Mouse (Mus musculus): ENCODE measurements around the gene Cox4i1. TPM values are rescaled to one million over a fixed set of nuclear protein-coding genes. Genes with fewer than 3 reads are reported as not detected.
A peak's percentile ranks its signal among the peaks of the same experiment; 100 is the strongest.

Gene Cox4i1
- polyA plus RNA-seq (2012; rRNA removed), result 2,746 and 2,917 TPM in 2 replicates

DNA sequence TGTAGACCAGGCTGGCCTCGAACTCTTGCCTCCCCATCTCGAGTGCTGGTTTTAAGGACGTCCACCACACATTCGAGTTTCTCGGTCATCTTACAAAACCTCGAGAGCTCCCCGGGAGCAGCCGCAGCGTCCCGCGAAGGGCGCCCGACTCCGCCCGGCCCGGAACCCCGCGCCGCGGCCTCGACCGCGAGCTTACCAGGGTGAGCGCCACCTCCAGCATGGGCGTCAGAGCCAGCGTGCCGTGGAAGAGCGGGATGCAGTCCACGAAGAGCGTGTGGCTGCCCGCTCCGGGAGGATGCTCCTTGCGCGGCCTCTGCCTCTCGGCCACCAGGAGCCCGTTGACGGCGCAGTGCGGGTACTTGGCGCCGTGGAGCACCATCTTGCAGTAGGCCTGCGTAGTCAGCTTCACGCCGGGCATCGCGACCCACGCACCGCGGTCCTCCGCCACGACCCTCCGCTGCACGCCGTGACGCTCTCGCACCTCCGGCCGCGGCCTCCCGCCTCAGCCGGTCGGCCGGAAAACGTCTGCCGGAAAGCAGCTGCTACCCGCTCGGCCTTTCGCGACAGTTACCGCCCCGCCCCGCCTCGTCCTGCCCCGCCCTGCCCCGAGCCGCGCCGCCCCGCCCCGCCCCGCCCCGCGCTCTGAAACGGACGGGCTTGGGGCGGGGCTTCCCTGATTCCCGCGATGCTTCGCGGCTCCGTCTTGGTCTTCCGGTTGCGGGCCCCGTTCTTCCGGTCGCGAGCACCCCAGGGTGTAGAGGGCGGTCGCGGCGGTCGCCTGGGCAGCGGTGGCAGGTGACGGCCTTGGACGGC lies at the start of gene Cox4i1, which contains the start of gene Gm27021:
Cox4i1 (plus strand) TSS at position 662 of the 813 bp plus-strand sequence.
Gm27021 (minus strand) TSS at position 519 of the 813 bp plus-strand sequence.
- under 1% methylated on average over 104 of the region's 105 CpGs for WGBS
- TF ChIP-seq POLR2A (IDR thresholded peaks at IDR 0.05; ENCODE audit: borderline replicate concordance, insufficient read depth, low read length) (peak; percentile 99), CTCF (IDR thresholded peaks at IDR 0.05; ENCODE audit: borderline replicate concordance, insufficient read depth, low read depth, low read length) (no peak)
- peak within 1 kb of the TSS; percentile 91 for H3K4me3 ChIP-seq (replicated peaks; ENCODE audit: insufficient read depth, low read depth, low read length)
- H3K27me3 ChIP-seq (ENCODE audit: control insufficient read depth, insufficient read depth, low read length), result no peaks in the 10 kb centered on the region
- DNase-seq, result peak; percentile 90 to 94
- peaks cover 46% of the 10 kb centered on the region for H3K4me1 ChIP-seq (ENCODE audit: control insufficient read depth, insufficient read depth, low read length)
- peak within 1 kb of the TSS; percentile 83 for H3K27ac ChIP-seq (ENCODE audit: insufficient read depth, low read length)

DNA sequence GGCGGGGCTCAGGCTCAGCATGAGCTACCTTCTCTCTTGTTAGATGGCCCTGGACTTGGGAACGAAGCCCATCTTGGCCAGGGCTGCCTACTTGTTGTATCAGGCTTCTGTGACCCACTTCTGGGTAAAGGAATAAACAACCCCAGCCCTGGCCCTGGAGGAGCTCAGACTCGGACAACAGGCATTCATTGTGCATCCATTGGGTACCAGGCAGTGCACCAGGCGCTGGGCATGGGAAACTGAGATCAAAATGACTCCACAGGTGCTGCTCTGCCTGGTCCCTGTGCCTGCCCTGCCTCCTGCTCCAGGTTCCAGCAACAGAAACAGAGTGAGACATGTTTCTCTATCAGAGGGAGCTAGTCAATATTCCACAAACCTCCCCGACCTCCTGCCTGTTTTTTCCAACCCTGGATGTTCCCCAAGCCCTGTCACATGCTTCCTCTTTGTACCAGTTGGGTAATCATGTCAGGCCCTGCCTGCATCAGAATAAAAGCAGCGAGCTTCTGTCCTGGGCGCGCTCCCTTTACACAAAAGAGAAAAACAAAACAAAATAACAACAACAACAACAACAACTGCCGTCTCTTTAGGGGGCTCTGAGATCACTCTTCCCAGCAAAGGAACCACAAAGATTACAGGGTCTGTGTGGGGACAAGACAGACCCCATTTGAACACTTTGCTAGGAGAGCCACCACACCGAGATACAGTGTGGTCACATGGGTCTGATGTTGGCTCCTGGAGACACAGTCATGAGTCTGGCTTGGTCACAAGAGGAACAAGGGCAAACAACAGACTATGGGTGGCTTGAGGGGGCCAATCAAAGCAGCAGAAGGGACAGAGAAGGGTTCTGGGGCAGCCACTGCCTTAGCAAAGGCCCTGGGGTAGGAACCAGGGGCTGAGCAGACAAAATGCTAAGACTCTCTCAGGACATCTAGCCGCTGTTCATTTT lies 48.5 kb upstream of the Cox4i1 start:
- Histone ChIP-seq H3K27ac (ENCODE audit: insufficient read depth, low read length) (peak overlapping the region; percentile 78; the same call in 1 of the 2 replicates), H3K4me1 (ENCODE audit: control insufficient read depth, insufficient read depth, low read length) (no peaks in the 10 kb centered on the region), H3K27me3 (ENCODE audit: control insufficient read depth, insufficient read depth, low read length) (no peaks in the 10 kb centered on the region), H3K4me3 (replicated peaks; ENCODE audit: insufficient read depth, low read depth, low read length) (no peak overlapping the region)
- TF ChIP-seq CTCF (IDR thresholded peaks at IDR 0.05; ENCODE audit: borderline replicate concordance, insufficient read depth, low read depth, low read length) (no peak), POLR2A (IDR thresholded peaks at IDR 0.05; ENCODE audit: borderline replicate concordance, insufficient read depth, low read length) (no peak)
- 58% methylated on average over 11 of the region's 11 CpGs for WGBS
- peak; percentile 28 to 45 for DNase-seq

DNA sequence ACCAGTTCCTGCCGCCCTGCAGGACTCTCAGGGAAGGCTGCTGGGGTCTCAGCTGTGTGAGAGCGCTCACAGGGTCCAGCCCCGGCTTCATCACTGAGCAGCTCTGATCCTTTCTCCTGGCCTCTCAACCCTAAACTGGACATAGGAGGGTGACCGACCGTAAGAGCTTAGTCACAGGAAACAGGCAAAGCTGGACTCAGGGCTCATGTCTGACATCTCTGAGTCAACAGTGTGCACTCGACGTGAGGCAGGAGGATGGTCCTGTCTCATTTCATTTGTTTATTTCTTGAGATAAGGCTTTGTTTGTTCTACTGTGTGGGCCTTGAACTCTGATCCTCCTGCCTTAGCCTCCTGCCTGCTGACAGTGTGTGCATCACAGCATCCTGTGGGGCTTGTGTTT lies 47.6 kb upstream of the Cox4i1 start:
- Histone ChIP-seq H3K4me3 (replicated peaks; ENCODE audit: insufficient read depth, low read depth, low read length) (no peak overlapping the region), H3K4me1 (ENCODE audit: control insufficient read depth, insufficient read depth, low read length) (no peaks in the 10 kb centered on the region), H3K27me3 (ENCODE audit: control insufficient read depth, insufficient read depth, low read length) (no peaks in the 10 kb centered on the region), H3K27ac (ENCODE audit: insufficient read depth, low read length) (peak overlapping the region; percentile 78; the same call in 1 of the 2 replicates)
- no peak for DNase-seq
- no peak for TF ChIP-seq CTCF (IDR thresholded peaks at IDR 0.05; ENCODE audit: borderline replicate concordance, insufficient read depth, low read depth, low read length)
- TF ChIP-seq POLR2A (IDR thresholded peaks at IDR 0.05; ENCODE audit: borderline replicate concordance, insufficient read depth, low read length), result no peak
- 82% methylated on average over 7 of the region's 7 CpGs for WGBS

GRCm38 (mm10) chr8:120622161-120622560 lies 45.9 kb upstream of the Cox4i1 start:
- 86% methylated on average over 14 of the region's 14 CpGs for WGBS
- TF ChIP-seq CTCF (IDR thresholded peaks at IDR 0.05; ENCODE audit: borderline replicate concordance, insufficient read depth, low read depth, low read length) (no peak), POLR2A (IDR thresholded peaks at IDR 0.05; ENCODE audit: borderline replicate concordance, insufficient read depth, low read length) (no peak)
- H3K4me3 ChIP-seq (replicated peaks; ENCODE audit: insufficient read depth, low read depth, low read length), result no peak overlapping the region

DNA sequence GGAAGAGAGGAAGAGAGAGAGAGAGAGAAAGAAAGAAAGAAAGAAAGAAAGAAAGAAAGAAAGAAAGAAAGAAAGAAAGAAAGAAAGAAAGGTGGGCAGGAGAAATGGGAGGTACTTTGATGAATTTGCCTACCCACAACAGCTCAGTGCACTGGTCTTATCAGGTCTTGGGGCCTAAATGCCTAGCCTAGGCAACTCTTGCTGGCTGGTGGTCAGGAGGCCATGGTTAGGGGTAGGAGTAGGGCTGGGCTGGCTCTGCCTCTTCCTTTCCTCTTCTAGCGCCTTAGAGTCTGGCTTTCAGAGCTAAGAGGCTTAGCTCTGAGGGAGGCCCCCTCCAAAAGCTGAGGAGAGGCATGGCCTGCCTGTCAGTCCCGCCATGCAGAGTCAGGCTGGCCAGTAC lies 44.4 kb upstream of the Cox4i1 start:
- no peak for TF ChIP-seq CTCF (IDR thresholded peaks at IDR 0.05; ENCODE audit: borderline replicate concordance, insufficient read depth, low read depth, low read length)
- TF ChIP-seq POLR2A (IDR thresholded peaks at IDR 0.05; ENCODE audit: borderline replicate concordance, insufficient read depth, low read length), result no peak
- WGBS, result 75% methylated on average over 2 of the region's 2 CpGs
- Histone ChIP-seq H3K27me3 (ENCODE audit: control insufficient read depth, insufficient read depth, low read length) (no peaks in the 10 kb centered on the region), H3K4me3 (replicated peaks; ENCODE audit: insufficient read depth, low read depth, low read length) (no peak overlapping the region), H3K4me1 (ENCODE audit: control insufficient read depth, insufficient read depth, low read length) (peaks cover 4% of the 10 kb centered on the region), H3K27ac (ENCODE audit: insufficient read depth, low read length) (no peak overlapping the region)
- DNase-seq, result no peak

More at GRCm38 (mm10) chr8:120622161-120622560, 45.9 kb upstream of the Cox4i1 start:
- Histone ChIP-seq H3K27me3 (ENCODE audit: control insufficient read depth, insufficient read depth, low read length) (no peaks in the 10 kb centered on the region), H3K27ac (ENCODE audit: insufficient read depth, low read length) (no peak overlapping the region), H3K4me1 (ENCODE audit: control insufficient read depth, insufficient read depth, low read length) (peaks cover 3% of the 10 kb centered on the region)
- no peak for DNase-seq

DNA sequence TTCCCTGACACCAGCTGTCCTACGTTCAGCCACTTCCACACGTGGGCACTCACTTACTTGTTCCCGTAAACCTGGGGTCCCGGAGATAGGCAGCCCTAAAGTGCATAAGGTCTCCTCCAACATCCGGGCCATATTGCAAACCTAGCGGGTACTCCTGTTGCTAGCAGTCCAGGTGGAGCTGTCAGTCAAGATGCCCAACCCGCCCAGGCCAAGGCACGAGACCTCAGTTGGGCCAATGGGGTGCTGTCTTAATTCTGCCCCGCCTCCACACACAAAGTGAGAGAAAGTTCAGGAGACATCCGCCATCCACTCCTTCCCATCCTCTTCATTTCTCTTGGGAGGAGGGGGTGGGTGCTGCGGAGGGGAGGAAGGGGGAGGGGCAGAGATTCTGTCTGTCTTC lies 41.6 kb upstream of the Cox4i1 start:
- TF ChIP-seq POLR2A (IDR thresholded peaks at IDR 0.05; ENCODE audit: borderline replicate concordance, insufficient read depth, low read length) (no peak), CTCF (IDR thresholded peaks at IDR 0.05; ENCODE audit: borderline replicate concordance, insufficient read depth, low read depth, low read length) (no peak)
- Histone ChIP-seq H3K4me3 (replicated peaks; ENCODE audit: insufficient read depth, low read depth, low read length) (no peak overlapping the region), H3K4me1 (ENCODE audit: control insufficient read depth, insufficient read depth, low read length) (peaks cover 4% of the 10 kb centered on the region), H3K27ac (ENCODE audit: insufficient read depth, low read length) (no peak overlapping the region), H3K27me3 (ENCODE audit: control insufficient read depth, insufficient read depth, low read length) (no peaks in the 10 kb centered on the region)
- WGBS, result 86% methylated on average over 11 of the region's 11 CpGs
- no peak for DNase-seq

DNA sequence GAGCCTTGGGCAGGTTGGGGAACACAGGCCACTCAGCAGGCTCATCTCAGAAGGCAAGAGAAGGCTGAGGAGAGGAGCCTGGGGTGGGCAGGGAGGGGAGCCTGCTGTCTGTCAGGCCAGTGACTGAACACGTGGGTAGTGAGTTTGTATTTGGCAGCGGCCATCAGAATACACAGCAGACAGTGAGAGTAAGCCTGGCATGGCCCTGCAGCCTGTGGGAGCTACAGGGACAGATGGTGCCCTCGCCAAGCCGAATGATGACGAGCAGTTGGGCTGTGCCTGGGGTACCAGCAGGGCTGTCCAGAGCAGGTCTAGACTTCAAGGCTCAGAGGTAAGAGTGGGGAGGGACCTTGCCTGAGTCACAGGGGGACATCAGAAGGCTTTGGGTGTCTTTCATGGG lies 40.7 kb upstream of the Cox4i1 start:
- DNase-seq, result peak; percentile 74 to 88
- WGBS, result 6% methylated on average over 5 of the region's 5 CpGs

More for the DNA sequence above, 40.7 kb upstream of the Cox4i1 start:
- H3K4me3 ChIP-seq (replicated peaks; ENCODE audit: insufficient read depth, low read depth, low read length), result no peak overlapping the region
- no peaks in the 10 kb centered on the region for H3K27me3 ChIP-seq (ENCODE audit: control insufficient read depth, insufficient read depth, low read length)
- TF ChIP-seq POLR2A (IDR thresholded peaks at IDR 0.05; ENCODE audit: borderline replicate concordance, insufficient read depth, low read length), result no peak
- no peak overlapping the region for H3K27ac ChIP-seq (ENCODE audit: insufficient read depth, low read length)
- H3K4me1 ChIP-seq (ENCODE audit: control insufficient read depth, insufficient read depth, low read length), result peaks cover 4% of the 10 kb centered on the region
